Mouse (Mus musculus) CD4-positive helper T cell, adult 2 months (primary cell): Measurements from ENCODE around the gene Atp6v1g1.

ENCODE experiments used
- DNase-seq: peaks from one replicate; pipeline ENCODE4 v3.0.0-alpha.2; 2012; ENCODE audit warnings: low read depth, missing footprints, low spot score

Gene Atp6v1g1

DNA sequence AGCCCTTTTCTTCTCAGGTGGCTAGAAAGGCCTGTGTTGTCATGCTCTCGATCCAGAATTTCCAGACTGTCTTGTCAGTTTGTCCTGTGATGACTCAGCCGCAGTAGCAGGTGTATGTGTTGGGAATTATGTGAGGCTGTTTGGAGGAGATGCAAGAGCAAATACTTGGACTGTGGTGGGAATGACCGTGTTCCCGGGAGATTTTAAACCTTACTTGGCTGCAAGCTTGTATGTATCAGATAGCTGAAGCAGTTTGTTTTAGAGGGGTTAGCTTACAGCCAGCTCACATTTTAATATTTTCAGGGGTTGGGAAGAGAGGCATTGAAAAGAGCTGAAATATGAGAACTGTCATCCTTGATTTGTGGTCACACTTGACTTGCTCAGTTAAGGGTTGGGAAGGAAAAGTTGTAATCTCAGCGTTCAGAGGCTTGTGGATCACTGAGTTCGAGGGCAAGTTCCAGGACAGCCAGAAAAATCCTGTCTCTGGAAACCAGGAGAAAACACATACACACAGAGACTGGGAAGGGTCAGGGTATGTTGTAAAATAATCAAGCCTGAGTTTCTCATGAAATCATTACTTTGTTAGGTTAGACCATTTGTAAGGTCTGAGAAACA is 2.0 kb downstream of the Atp6v1g1 start:
- DNase-seq = no peak

- no peak for DNase-seq
Observed at GRCm38 (mm10) chr4:63547799-63548198, 3.2 kb downstream of the Atp6v1g1 start.

GRCm38 (mm10) chr4:63548491-63548890 is 3.9 kb downstream of the Atp6v1g1 start:
- peak; percentile 45 for DNase-seq

DNA sequence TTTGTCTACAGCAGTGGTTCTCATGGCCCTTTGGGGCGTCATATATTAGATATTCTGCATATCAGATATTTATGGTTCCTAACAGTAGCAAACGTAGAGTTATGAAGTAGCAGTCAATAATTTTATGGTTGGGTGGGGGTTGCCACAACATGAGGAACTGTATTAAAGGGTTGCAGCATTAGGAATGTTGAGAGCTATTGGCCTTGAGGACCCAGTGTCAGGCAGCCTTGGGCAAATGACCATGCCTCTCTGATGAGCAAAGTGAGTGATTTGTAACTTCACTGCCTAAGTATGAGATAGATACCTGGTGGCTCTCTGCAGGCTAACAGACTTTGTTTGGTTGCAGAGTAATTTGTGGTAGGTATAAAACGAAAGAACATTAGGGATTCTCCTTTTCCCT is 6.3 kb downstream of the Atp6v1g1 start:
- DNase-seq = no peak

DNA sequence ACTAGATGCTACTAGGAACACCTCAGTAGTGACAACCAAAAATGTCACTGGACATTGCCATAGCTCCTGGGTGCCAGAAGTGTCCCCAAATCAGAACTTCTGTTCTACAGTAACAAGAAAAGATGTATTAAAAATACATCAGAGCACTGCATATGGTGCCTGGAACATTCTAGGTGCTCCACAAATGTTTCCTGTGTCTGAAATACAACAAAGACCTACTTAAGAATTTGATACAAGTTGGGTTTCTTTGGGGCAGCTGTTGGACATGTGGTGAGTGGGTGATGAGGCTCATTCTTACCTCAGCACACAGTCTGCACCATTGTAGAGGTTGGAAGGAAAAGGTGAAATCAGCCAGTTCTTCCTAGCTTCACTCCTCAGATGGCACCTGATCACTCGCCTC is 8.3 kb downstream of the Atp6v1g1 start:
- no peak for DNase-seq

DNA sequence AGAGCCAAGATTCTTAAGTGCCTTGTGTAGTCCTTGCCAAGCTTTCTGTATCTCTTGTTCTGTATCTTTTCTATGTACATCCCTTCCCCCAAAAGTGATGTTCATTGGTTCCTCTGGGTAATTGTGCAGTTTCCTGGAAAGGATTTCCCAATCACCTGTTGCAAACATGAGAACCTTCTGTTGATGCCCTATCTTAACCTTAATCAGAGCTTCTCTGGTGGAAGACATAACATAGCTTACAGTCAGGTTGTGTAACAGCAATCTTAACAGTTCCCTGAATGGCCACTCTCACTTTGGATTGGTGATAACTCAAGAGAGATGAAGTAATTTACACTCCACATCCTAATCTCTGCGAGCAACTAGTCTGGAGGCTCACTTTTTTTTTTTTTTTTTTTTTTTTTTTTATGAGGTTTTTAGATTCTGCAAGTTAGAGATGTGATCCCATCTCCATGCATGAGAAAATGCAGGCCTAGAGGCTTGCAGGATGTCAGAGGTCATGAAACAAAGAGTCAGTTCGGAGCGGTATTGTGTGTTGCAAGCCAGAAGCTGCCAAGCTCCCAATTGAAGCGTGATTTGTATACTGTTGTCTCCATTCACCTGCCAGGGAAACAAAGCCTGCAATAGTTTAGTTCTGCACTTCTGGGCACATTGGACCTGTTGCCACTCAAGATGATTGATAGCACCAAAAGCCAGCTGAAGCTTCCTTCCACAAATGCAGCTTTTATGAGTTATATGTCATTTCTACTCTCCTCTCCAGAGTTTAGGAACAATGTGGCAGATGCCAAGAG is 9.4 kb downstream of the Atp6v1g1 start:
- DNase-seq = no peak

DNA sequence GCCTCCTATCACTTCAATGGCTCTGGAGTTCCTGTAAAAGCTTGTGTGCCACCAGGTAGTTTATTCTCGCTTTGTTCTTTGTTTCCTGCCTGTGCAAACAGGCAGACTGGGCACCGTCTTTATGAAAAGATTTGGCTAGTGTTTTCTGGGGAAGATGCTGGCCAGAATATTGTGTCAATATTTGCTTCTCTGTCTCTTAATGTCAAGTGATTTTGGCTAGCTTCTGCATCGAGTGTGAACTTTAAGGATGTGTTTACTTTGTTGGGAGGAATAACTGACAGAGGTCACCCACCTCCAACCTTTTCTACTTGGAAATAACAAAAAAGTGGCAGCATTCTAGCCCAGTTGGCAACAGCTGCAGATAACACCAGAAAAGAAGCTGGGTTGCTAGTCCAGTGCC is 10.0 kb downstream of the Atp6v1g1 start:
- no peak for DNase-seq

- DNase-seq = no peak
Observed at GRCm38 (mm10) chr4:63555111-63555510, 10.5 kb downstream of the Atp6v1g1 start.

GRCm38 (mm10) chr4:63556665-63557064 is 12.1 kb downstream of the Atp6v1g1 start:
- no peak for DNase-seq

DNA sequence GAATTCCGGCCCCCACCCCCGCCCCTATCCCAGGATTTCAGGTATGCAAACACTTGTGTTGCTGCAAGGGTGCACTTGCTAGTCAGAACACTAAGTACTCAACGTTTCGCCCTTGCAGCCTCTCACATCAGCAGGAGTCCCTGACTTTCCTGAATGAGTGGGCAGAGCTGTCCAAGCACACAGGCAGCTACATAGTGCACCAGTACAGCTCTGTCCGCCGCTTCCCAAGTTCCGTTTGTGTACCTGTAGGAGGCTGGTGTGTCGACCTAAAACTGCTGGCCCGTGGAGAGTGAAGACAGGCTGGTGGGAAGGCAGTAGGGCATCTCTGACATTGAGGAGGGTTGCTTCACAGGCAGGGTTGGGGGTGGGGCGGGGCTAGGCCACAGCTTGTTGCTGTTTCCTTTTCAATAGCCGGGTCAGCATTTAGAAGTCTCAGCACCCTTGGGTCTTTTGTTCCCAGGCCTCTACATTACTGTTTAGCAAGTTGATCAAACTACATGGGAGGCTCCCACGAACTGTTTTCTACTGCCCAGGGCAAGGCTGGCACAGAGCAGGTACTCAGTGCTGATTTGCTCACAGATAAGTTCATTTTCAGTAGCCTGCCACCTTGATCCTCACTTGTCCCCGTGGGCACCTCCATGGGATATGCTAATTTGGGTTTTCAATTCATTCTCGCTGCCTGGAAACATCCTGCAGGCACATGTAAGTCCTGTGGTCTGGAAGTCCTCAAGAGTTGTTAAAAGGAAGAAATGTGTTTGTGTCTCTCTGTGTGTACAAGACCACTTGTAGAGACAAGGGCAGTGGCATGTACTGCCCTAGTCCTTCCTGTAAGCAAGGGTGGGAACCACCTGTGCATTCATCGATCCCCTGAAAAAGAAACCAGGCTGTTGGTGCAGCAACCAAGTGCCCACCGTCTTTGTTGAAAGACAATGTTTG is 12.8 kb downstream of the Atp6v1g1 start:
- DNase-seq = peak; percentile 20

DNA sequence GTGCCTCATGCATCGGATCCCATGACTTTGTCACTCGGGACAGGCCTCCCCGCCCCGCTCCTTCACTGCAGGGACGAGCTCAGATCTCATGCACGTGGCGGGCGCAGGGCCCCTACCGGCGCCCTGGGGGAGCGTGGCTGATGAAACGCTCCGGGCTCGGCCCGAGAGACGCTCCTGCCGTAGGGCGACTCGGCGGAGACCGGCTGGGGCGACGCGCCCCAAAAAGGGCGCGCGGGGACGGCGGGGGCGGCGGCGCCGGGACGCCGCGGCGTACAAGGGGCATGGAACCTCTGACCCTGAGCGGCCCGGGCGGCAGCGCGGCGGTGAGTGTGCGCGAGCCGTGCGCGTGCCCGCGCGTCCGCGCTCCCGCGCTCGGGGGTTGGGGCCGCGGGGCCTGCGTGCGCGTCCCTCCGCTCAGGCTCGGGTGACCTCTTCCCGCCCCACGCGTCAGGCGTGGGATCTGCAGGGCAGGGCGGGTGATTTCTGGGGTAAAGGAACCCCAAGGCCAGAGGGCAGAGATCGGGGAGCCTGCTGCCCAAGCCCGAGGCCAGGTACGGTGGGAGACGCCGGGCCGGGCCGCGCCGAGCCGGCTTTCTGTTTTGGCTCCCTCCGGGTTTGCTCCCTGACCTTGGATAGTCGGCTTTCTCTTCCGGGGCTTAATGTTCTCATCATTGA is 14.0 kb downstream of the Atp6v1g1 start, which contains the start of gene Tmem268:
TSS of gene Tmem268 (plus strand) at position 375 of the 675 bp plus-strand sequence.
- DNase-seq = peak; percentile 87

DNA sequence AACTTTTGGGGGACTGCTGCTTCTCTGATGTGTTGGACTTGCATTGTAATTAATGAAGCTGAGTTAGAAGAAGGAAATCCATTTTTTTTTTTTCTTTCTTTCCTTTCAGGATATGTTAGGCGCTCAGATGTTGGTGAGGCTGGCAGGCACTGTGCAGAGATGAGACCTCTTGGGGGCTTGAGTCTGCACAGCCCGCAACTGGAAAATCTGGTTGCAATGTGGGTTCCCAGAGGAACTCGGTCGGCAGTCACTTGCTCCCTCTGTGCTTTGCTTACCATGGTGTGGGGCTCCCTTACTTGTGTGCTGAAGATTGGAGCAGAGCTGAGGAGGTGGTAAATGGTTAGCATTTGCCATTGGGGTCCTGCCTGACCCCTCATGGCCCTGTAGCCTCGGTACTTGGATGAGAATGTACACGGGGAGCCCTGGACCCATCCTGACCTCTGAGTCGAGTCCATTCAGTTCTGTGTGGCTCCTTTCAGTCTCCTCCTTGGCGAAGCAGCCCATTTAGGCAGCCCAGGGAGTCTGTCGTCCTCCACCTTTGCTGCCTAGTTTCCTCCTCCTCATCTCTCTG is 14.6 kb downstream of the Atp6v1g1 start:
- DNase-seq = no peak

- DNase-seq = peak; percentile 33
Observed at GRCm38 (mm10) chr4:63560079-63560478, 15.5 kb downstream of the Atp6v1g1 start.

DNA sequence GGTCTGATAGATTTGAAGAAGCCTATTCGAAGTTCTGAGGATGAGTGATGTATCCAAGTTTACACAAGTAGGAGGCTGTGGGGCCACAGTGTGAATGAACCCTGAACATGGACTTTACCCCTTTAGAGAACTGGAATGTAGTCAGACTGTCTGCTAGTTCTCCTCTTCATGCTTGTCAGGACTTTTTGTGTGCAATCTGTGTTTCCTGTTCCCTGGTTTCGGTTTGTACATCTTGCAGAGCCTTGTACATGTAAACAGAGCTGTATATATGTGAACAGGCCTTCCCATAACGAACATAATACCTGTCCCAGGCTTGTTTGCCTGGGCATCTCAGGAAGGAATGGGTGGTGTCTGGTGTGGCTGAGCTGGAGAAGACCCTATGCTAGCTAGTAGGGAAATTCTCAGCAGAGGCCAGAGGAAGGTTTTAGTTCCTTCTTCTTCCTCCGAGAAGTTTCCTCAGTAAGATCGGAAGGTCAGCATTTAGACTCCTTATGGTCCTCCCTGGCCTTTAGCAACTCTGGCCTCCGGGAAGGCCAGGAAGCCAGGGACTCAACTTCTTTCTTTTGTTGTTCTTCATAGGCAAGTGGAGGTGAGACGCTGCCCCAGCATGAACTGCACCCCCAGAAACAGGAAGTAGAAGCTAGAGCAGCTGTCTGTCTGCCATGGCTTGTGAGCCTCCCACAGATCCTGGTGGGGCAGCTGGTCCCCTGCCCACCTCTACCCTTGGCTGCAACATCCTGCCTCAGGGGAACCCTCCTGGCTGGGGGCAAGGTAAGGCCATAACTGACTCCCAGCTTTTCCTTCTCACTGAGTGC is 17.5 kb downstream of the Atp6v1g1 start:
- DNase-seq = peak; percentile 62

GRCm38 (mm10) chr4:63562742-63563141 is 18.2 kb downstream of the Atp6v1g1 start:
- no peak for DNase-seq

GRCm38 (mm10) chr4:63567712-63568390 is 23.3 kb downstream of the Atp6v1g1 start:
- DNase-seq = no peak

DNA sequence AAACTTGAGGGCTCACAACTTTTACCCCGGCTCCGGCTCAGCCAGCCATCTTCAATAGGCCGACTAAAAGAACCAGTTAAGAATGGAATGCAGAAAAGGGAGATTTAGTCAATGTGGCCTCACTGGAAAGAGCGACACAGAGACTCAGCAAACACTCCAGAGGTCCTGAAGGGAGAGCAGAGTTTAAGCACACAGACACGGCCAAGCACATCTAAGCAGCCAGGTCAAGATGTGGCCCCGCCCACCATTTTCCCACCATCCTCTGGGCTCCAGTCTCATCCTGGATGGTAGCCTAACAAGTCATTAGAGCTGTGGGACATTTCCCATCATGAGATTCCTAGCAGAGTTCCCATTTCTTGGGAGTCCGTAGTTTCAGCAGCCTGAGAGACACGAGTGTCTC is 24.8 kb downstream of the Atp6v1g1 start:
- no peak for DNase-seq

- no peak for DNase-seq
Observed at GRCm38 (mm10) chr4:63570208-63570781, 25.7 kb downstream of the Atp6v1g1 start.

DNA sequence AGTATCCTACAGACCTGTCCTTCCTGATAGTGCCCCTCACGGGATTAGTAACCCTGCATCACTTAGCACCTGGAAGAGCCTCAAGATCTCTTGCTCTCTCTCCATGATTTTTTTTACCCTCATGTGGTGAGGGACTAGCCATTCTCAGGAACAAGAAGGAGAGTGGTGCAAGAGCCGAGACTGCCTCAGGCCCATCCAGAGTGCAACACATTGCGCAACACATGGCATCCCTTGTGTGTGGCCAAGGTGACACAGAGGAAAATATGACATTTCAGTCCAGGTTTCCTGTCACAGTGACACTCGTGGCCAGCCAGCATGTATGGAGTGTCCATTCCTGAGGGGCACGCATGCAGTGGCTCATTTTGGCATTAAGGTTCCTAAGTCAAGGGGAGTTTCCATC is 28.0 kb downstream of the Atp6v1g1 start:
- no peak for DNase-seq
